Mouse (Mus musculus) CH12.LX (cell line): ENCODE measurements at regions not wholly inside any gene's neighbourhood (a gene's known extent, or its start where the extent isn't known, plus 50 kb on each side); places are given as distances from the start of the nearest gene placed in this dataset.

Experiments
- DNase-seq: peaks from one replicate; pipeline ENCODE4 v3.0.0-alpha.2; 2013; ENCODE audit errors: extremely low read depth
- H3K27ac ChIP-seq: 2 replicates; pipeline ENCODE4 v1.5.1; 2012; ENCODE audit warnings: low read depth, mild to moderate bottlenecking, control low read depth, moderate library complexity; ENCODE audit not compliant: insufficient read depth
- H3K27me3 ChIP-seq: replicated peaks from 2 replicates; pipeline ENCODE3; 2012; ENCODE audit warnings: inconsistent platforms
- H3K36me3 ChIP-seq, 2 experiments: replicated peaks in 1 of 2; 2 replicates each; pipeline versions ENCODE3 to v1.6.1; 2012; ENCODE audit warnings: inconsistent platforms in 1 of 2, low read length in 1 of 2, mild to moderate bottlenecking in 1 of 2, mixed read lengths in 1 of 2, moderate library complexity in 1 of 2; ENCODE audit not compliant: control insufficient read depth in 1 of 2, insufficient read depth in 1 of 2
- H3K4me1 ChIP-seq, 2 experiments: 2 replicates each; pipeline ENCODE4 v1.6.1; 2012; ENCODE audit warnings: inconsistent platforms in 1 of 2, moderate library complexity in 1 of 2; ENCODE audit not compliant: insufficient read depth in 2 of 2, control insufficient read depth in 1 of 2
- H3K4me2 ChIP-seq: 2 replicates; pipeline ENCODE4 v1.6.1; 2012; ENCODE audit warnings: low read depth, mild to moderate bottlenecking, control low read depth; ENCODE audit not compliant: poor library complexity, insufficient read depth, severe bottlenecking
- H3K4me3 ChIP-seq, 3 experiments: fragments of 150-350 bp in 1 of 3; sonication (generic) in 1 of 3; replicated peaks in 1 of 3; 2 replicates each; pipeline versions ENCODE3 to v1.5.1; 2011 to 2012; ENCODE audit warnings: low read depth in 2 of 3, low read length in 2 of 3, mild to moderate bottlenecking in 2 of 3, moderate library complexity in 2 of 3, control low read depth in 1 of 3, improper control_type of control experiment in 1 of 3, inconsistent platforms in 1 of 3, mixed read lengths in 1 of 3; ENCODE audit not compliant: poor library complexity in 1 of 3
- H3K79me2 ChIP-seq: replicated peaks from 2 replicates; pipeline ENCODE4 v1.6.1; 2012; ENCODE audit warnings: mild to moderate bottlenecking, moderate library complexity; ENCODE audit not compliant: control insufficient read depth, poor library complexity, insufficient read depth, severe bottlenecking; ENCODE audit errors: extremely low read depth
- H3K9ac ChIP-seq: 2 replicates; pipeline ENCODE4 v1.6.1; 2012; ENCODE audit warnings: low read depth, mild to moderate bottlenecking, control low read depth, moderate library complexity; ENCODE audit not compliant: insufficient read depth
- H3K9me3 ChIP-seq: replicated peaks from 2 replicates; pipeline ENCODE3; 2012; ENCODE audit warnings: low read length, inconsistent platforms, mixed read lengths
- BHLHE40 ChIP-seq: IDR thresholded peaks from 2 replicates; pipeline ENCODE4 v1.6.1; 2011; ENCODE audit warnings: mild to moderate bottlenecking, low read depth, low read length, improper control_type of control experiment
- CHD1 ChIP-seq: IDR thresholded peaks from 2 replicates; pipeline ENCODE4 v1.6.1; 2012; ENCODE audit warnings: low read depth, low read length, improper control_type of control experiment, inconsistent platforms
- CHD2 ChIP-seq: IDR thresholded peaks from 2 replicates; pipeline ENCODE4 v1.6.1; 2011; ENCODE audit warnings: low read length, improper control_type of control experiment
- ELF1 ChIP-seq: IDR thresholded peaks from 2 replicates; pipeline ENCODE4 v1.6.1; 2014; ENCODE audit warnings: low read depth, mild to moderate bottlenecking, inconsistent platforms, low read length, improper control_type of control experiment
- EP300 ChIP-seq: IDR thresholded peaks from 2 replicates; pipeline ENCODE4 v1.6.1; 2011; ENCODE audit warnings: low read length, improper control_type of control experiment
- JUN ChIP-seq: IDR thresholded peaks from 2 replicates; pipeline ENCODE4 v1.6.1; 2011; ENCODE audit warnings: low read depth, mild to moderate bottlenecking, low read length, improper control_type of control experiment, moderate library complexity; ENCODE audit not compliant: insufficient read depth
- JUND ChIP-seq: conservative IDR thresholded peaks from 2 replicates; pipeline ENCODE4 v1.6.1; 2011; ENCODE audit warnings: low read depth, low read length, improper control_type of control experiment
- KAT2A ChIP-seq: IDR thresholded peaks from 2 replicates; pipeline ENCODE4 v1.6.1; 2012; ENCODE audit warnings: low read length, improper control_type of control experiment, inconsistent platforms; ENCODE audit not compliant: insufficient replicate concordance
- MEF2A ChIP-seq: IDR thresholded peaks from 2 replicates; pipeline ENCODE4 v1.6.1; 2014; ENCODE audit warnings: low read depth, mild to moderate bottlenecking, inconsistent platforms, low read length, improper control_type of control experiment, borderline replicate concordance
- MXI1 ChIP-seq: IDR thresholded peaks from 2 replicates; pipeline ENCODE4 v1.6.1; 2011; ENCODE audit warnings: mild to moderate bottlenecking, low read depth, low read length, improper control_type of control experiment
- POLR2A ChIP-seq: IDR thresholded peaks from 2 replicates; pipeline ENCODE4 v1.6.1; 2011; ENCODE audit warnings: low read depth, mild to moderate bottlenecking, improper control_type of control experiment, low read length
- RCOR1 ChIP-seq: conservative IDR thresholded peaks from 2 replicates; pipeline ENCODE4 v1.6.1; 2012; ENCODE audit warnings: low read depth, mild to moderate bottlenecking, inconsistent platforms, low read length, improper control_type of control experiment
- USF1 ChIP-seq: IDR thresholded peaks from 2 replicates; pipeline ENCODE4 v1.6.1; 2014; ENCODE audit warnings: low read depth, mild to moderate bottlenecking, inconsistent platforms, low read length, improper control_type of control experiment
- USF2 ChIP-seq: conservative IDR thresholded peaks from 2 replicates; pipeline ENCODE4 v1.6.1; 2011; ENCODE audit warnings: low read depth, low read length, improper control_type of control experiment
- ZKSCAN1 ChIP-seq: IDR thresholded peaks from 2 replicates; pipeline ENCODE4 v1.6.1; 2012; ENCODE audit warnings: low read depth, inconsistent platforms, low read length, improper control_type of control experiment, borderline replicate concordance
- dilution Hi-C: fragments of 300-500 bp; cut with MboI; formaldehyde crosslinking; loops from 2 replicates; pipeline ENCODE4 v1.14.3; 2020; ENCODE audit warnings: low sequenced_read_pairs; ENCODE audit not compliant: extremely low pct_unique_long_range_greater_than_20kb, extremely low pct_ligation_motif_present
- in situ Hi-C: fragments of 300-500 bp; cut with MboI; formaldehyde crosslinking; loops from 3 replicates; pipeline ENCODE4 v1.14.3; 2019; ENCODE audit warnings: low sequenced_read_pairs, low pct_ligation_motif_present, low pct_unique_long_range_greater_than_20kb, mixed read lengths

GRCm38 (mm10) chr4:99597781-99598180 lies 58.3 kb upstream of the Foxd3 start:
- H3K9ac ChIP-seq, result no peak overlapping the region
- in situ Hi-C loops (no loop called here), dilution Hi-C loops (no loop called here)
- TF ChIP-seq RCOR1 (no peak), MEF2A (no peak), USF2 (no peak)
- H3K36me3 ChIP-seq, result no peaks in the 10 kb centered on the region
- H3K27me3 ChIP-seq, result no peaks in the 10 kb centered on the region
- H3K4me1 ChIP-seq, result no peaks in the 10 kb centered on the region
- DNase-seq, result no peak
- no peak overlapping the region for H3K4me3 ChIP-seq
- H3K9me3 ChIP-seq, result peaks cover 25% of the 10 kb centered on the region
- H3K4me2 ChIP-seq, result no peak overlapping the region
- H3K27ac ChIP-seq, result no peak overlapping the region
- no peaks in the 10 kb centered on the region for H3K79me2 ChIP-seq

- Histone ChIP-seq H3K4me1 (no peaks in the 10 kb centered on the region), H3K9me3 (peaks cover 20% of the 10 kb centered on the region), H3K4me2 (0 out of 2 replicates have a peak overlapping the region, but pooled peaks have one; percentile 15), H3K27me3 (no peaks in the 10 kb centered on the region), H3K36me3 (no peaks in the 10 kb centered on the region), H3K79me2 (no peaks in the 10 kb centered on the region), H3K27ac (no peak overlapping the region), H3K4me3 (no peak overlapping the region), H3K9ac (no peak overlapping the region)
- DNase-seq, result no peak
- in situ Hi-C loops (no loop called here), dilution Hi-C loops (no loop called here)
- no peak for TF ChIP-seq BHLHE40
Observed at GRCm38 (mm10) chr4:99600741-99601140, 55.4 kb upstream of the Foxd3 start.

- H3K27ac ChIP-seq, result no peak overlapping the region
Observed at GRCm38 (mm10) chr4:99601463-99601862, 54.6 kb upstream of the Foxd3 start.

More at GRCm38 (mm10) chr4:99601463-99601862, 54.6 kb upstream of the Foxd3 start:
- no peaks in the 10 kb centered on the region for H3K27me3 ChIP-seq
- peaks cover 21% of the 10 kb centered on the region for H3K9me3 ChIP-seq
- no peak overlapping the region for H3K9ac ChIP-seq
- H3K79me2 ChIP-seq, result no peaks in the 10 kb centered on the region
- no peak overlapping the region for H3K4me2 ChIP-seq
- H3K4me1 ChIP-seq, result no peaks in the 10 kb centered on the region
- in situ Hi-C loops, result no loop called here
- TF ChIP-seq POLR2A (no peak), ELF1 (no peak), JUND (no peak), ZKSCAN1 (no peak), EP300 (no peak), CHD2 (no peak), KAT2A (no peak), JUN (no peak), USF1 (no peak), MXI1 (no peak), CHD1 (no peak)
- no peak for DNase-seq
- dilution Hi-C loops, result no loop called here
- no peak overlapping the region for H3K4me3 ChIP-seq
- no peaks in the 10 kb centered on the region for H3K36me3 ChIP-seq
